Mouse (Mus musculus) MEL (cell line): ENCODE data around the gene Perp. TPM values are rescaled to one million over a fixed set of nuclear protein-coding genes. Genes with fewer than 3 reads are reported as not detected.

Experiments
- DNase-seq: peaks from one replicate; pipeline ENCODE4 v3.0.0; 2011; ENCODE audit warnings: low read depth, low spot score
- H3K27ac ChIP-seq: 2 replicates; pipeline ENCODE4 v1.5.1; 2012; ENCODE audit warnings: low read depth, mild to moderate bottlenecking, control low read depth, low read length, moderate library complexity; ENCODE audit not compliant: control insufficient read depth
- H3K27me3 ChIP-seq, 2 experiments: fragments of 150-350 bp in 1 of 2; sonication (generic) in 1 of 2; 2 replicates each; pipeline ENCODE4 v1.6.1; 2012; ENCODE audit warnings: low read length in 2 of 2, mild to moderate bottlenecking in 2 of 2, improper control_type of control experiment in 1 of 2, moderate library complexity in 1 of 2; ENCODE audit not compliant: insufficient read depth in 2 of 2, control insufficient read depth in 1 of 2
- H3K36me3 ChIP-seq, 2 experiments: 2 replicates each; pipeline ENCODE4 v1.6.1; 2012 to 2014; ENCODE audit warnings: low read length in 2 of 2, improper control_type of control experiment in 1 of 2, inconsistent platforms in 1 of 2, mild to moderate bottlenecking in 1 of 2; ENCODE audit not compliant: insufficient read depth in 2 of 2, control insufficient read depth in 1 of 2
- H3K4me1 ChIP-seq, 2 experiments: fragments of 150-350 bp in 1 of 2; sonication (generic) in 1 of 2; 2 replicates each; pipeline ENCODE4 v1.6.1; 2012; ENCODE audit warnings: low read length in 2 of 2, improper control_type of control experiment in 1 of 2, mild to moderate bottlenecking in 1 of 2; ENCODE audit not compliant: insufficient read depth in 2 of 2, control insufficient read depth in 1 of 2
- H3K4me3 ChIP-seq, 2 experiments: fragments of 150-350 bp in 1 of 2; sonication (generic) in 1 of 2; 2 replicates each; pipeline ENCODE4 v1.5.1; 2012; ENCODE audit warnings: low read depth in 2 of 2, low read length in 2 of 2, mild to moderate bottlenecking in 2 of 2, moderate library complexity in 2 of 2, control low read depth in 1 of 2, improper control_type of control experiment in 1 of 2; ENCODE audit not compliant: control insufficient read depth in 1 of 2, insufficient read depth in 1 of 2
- H3K79me2 ChIP-seq: 2 replicates; pipeline ENCODE4 v1.6.1; 2012; ENCODE audit warnings: mild to moderate bottlenecking, low read length, moderate library complexity; ENCODE audit not compliant: control insufficient read depth, poor library complexity, insufficient read depth
- H3K9ac ChIP-seq: 2 replicates; pipeline ENCODE4 v1.6.1; 2012; ENCODE audit warnings: low read depth, mild to moderate bottlenecking, control low read depth, low read length, moderate library complexity; ENCODE audit not compliant: control insufficient read depth, poor library complexity, severe bottlenecking
- H3K9me3 ChIP-seq: fragments of 150-350 bp; sonication (generic); replicated peaks from 2 replicates; pipeline ENCODE4 v1.6.1; 2012; ENCODE audit warnings: mild to moderate bottlenecking, low read length, improper control_type of control experiment, moderate library complexity; ENCODE audit not compliant: insufficient read depth
- CHD2 ChIP-seq: IDR thresholded peaks from 2 replicates; pipeline ENCODE4 v1.6.1; 2011; ENCODE audit warnings: low read length, improper control_type of control experiment
- EP300 ChIP-seq, 2 experiments: IDR thresholded peaks; 2 replicates each; pipeline ENCODE4 v1.6.1; 2011; ENCODE audit warnings: improper control_type of control experiment in 2 of 2, low read length in 2 of 2, low read depth in 1 of 2, mild to moderate bottlenecking in 1 of 2
- GATA1 ChIP-seq: IDR thresholded peaks from 2 replicates; pipeline ENCODE4 v1.6.1; 2011; ENCODE audit warnings: low read depth, low read length, improper control_type of control experiment
- HCFC1 ChIP-seq: IDR thresholded peaks from 2 replicates; pipeline ENCODE4 v1.6.1; 2012; ENCODE audit warnings: low read depth, mild to moderate bottlenecking, inconsistent platforms, low read length, improper control_type of control experiment, moderate library complexity
- JUND ChIP-seq: IDR thresholded peaks from 2 replicates; pipeline ENCODE4 v1.6.1; 2011; ENCODE audit warnings: low read depth, mild to moderate bottlenecking, improper control_type of control experiment, low read length
- MAX ChIP-seq: IDR thresholded peaks from 2 replicates; pipeline ENCODE4 v1.6.1; 2011; ENCODE audit warnings: low read length, improper control_type of control experiment
- MYB ChIP-seq: IDR thresholded peaks from 2 replicates; pipeline ENCODE4 v1.6.1; 2011; ENCODE audit warnings: mild to moderate bottlenecking, low read depth, low read length, improper control_type of control experiment
- MYC ChIP-seq: IDR thresholded peaks from 2 replicates; pipeline ENCODE4 v1.6.1; 2011; ENCODE audit warnings: low read depth, mild to moderate bottlenecking, low read length, improper control_type of control experiment, moderate library complexity
- NELFE ChIP-seq: IDR thresholded peaks from 2 replicates; pipeline ENCODE4 v1.6.1; 2011; ENCODE audit warnings: low read depth, low read length, improper control_type of control experiment
- POLR2A ChIP-seq, 2 experiments: IDR thresholded peaks; 2 replicates each; pipeline ENCODE4 v1.6.1; 2011 to 2012; ENCODE audit warnings: low read length in 2 of 2, mild to moderate bottlenecking in 2 of 2, control low read depth in 1 of 2, improper control_type of control experiment in 1 of 2, low read depth in 1 of 2, moderate library complexity in 1 of 2; ENCODE audit not compliant: control insufficient read depth in 1 of 2, insufficient read depth in 1 of 2, poor library complexity in 1 of 2
- POLR2AphosphoS2 ChIP-seq: IDR thresholded peaks from 2 replicates; pipeline ENCODE4 v1.6.1; 2011; ENCODE audit warnings: low read length, improper control_type of control experiment
- RAD21 ChIP-seq: IDR thresholded peaks from 2 replicates; pipeline ENCODE4 v1.6.1; 2011; ENCODE audit warnings: mild to moderate bottlenecking, low read depth, low read length, improper control_type of control experiment
- RCOR1 ChIP-seq: IDR thresholded peaks from 2 replicates; pipeline ENCODE4 v1.6.1; 2012; ENCODE audit warnings: low read depth, mild to moderate bottlenecking, inconsistent platforms, low read length, improper control_type of control experiment
- SMC3 ChIP-seq: IDR thresholded peaks from 2 replicates; pipeline ENCODE4 v1.6.1; 2011; ENCODE audit warnings: low read depth, low read length, improper control_type of control experiment
- TAL1 ChIP-seq: IDR thresholded peaks from 2 replicates; pipeline ENCODE4 v1.6.1; 2012; ENCODE audit warnings: mild to moderate bottlenecking, inconsistent platforms, low read length, moderate library complexity, mixed read lengths
- USF1 ChIP-seq: IDR thresholded peaks from 2 replicates; pipeline ENCODE4 v1.6.1; 2014; ENCODE audit warnings: low read depth, mild to moderate bottlenecking, inconsistent platforms, low read length, improper control_type of control experiment, moderate library complexity
- ZC3H11A ChIP-seq: IDR thresholded peaks from 2 replicates; pipeline ENCODE4 v1.6.1; 2012; ENCODE audit warnings: low read depth, mild to moderate bottlenecking, inconsistent platforms, low read length, improper control_type of control experiment
- ZNF384 ChIP-seq: IDR thresholded peaks from 2 replicates; pipeline ENCODE4 v1.6.1; 2012; ENCODE audit warnings: low read depth, mild to moderate bottlenecking, inconsistent platforms, low read length, improper control_type of control experiment
- polyA plus RNA-seq, 2 experiments: library from polyadenylated mRNA; stranded (reverse) in 1 of 2; unstranded in 1 of 2; fragments of >175 nt in 1 of 2; fragments of >200 nt in 1 of 2; gene quantifications; 2 replicates each; pipeline versions ENCODE4 v1.2.1 to v1.2.4; 2012; ENCODE audit warnings: low replicate concordance in 2 of 2, low read depth in 1 of 2; ENCODE audit not compliant: insufficient read length in 2 of 2, insufficient read depth in 1 of 2, missing spikeins in 1 of 2
- total RNA-seq: library from RNA; depleted of rRNA; stranded (reverse); fragments of 300-350 nt; gene quantifications from 2 replicates; pipeline ENCODE4 v1.2.3, GENCODE M21; 2012

The Perp gene
- total and polyA plus RNA-seq, 3 experiments = not detected

DNA sequence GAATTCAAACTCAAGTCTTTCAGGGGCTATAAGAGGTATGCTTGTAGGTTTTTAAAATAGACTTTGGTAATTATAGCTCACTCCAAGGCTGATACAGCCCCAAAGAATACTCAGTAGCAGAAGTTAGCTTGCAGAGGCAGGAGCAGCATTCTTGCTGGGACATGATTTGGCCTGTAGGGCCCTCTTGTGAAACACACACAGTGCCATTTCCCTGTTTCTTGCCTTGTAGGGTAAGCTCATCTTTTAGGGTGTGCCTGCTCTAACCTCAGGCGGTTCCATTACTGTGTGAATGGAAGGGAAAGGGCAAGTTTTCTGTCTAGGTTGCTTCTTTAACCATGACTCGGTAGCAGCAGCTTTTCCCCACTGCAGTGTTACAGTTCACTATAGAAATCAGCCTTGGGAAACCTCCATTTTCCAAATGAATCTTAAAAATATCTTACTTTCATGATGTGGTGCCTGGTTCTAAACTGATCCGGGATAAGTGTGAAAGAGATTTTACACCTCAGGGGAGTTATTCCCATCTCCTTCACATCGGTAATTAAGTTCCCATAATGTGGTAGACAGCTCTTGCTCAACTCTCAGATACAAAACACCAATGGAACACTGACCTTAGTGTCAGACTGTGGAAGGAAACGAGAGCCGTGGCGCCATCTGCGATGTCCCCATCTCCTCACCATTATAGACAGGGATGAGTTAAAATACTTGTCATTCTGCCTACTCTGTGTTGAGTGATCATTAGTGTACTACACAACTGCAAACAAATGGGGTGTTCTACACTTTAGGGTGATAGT, 1.8 kb downstream of the Perp start:
- H3K27ac ChIP-seq = no peak overlapping the region
- H3K4me3 ChIP-seq = no peak overlapping the region
- no peaks in the 10 kb centered on the region for H3K79me2 ChIP-seq
- H3K4me1 ChIP-seq = no peaks in the 10 kb centered on the region
- no peaks in the 10 kb centered on the region for H3K36me3 ChIP-seq
- TF ChIP-seq EP300 (IDR thresholded peaks at IDR 0.05; ENCODE audit: low read depth in 1 of 2, low read length in 2 of 2) (no peak), JUND (no peak), GATA1 (no peak), ZC3H11A (no peak), TAL1 (no peak), POLR2AphosphoS2 (no peak), NELFE (no peak), POLR2A (IDR thresholded peaks at IDR 0.05; ENCODE audit: control insufficient read depth in 1 of 2, insufficient read depth in 1 of 2, low read depth in 1 of 2, low read length in 2 of 2, poor library complexity in 1 of 2) (no peak), RAD21 (no peak), CHD2 (no peak), USF1 (no peak), SMC3 (no peak), MAX (no peak), MYC (no peak)
- no peak overlapping the region for H3K9ac ChIP-seq
- H3K9me3 ChIP-seq = no peaks in the 10 kb centered on the region
- H3K27me3 ChIP-seq = peaks cover 7 to 13% of the 10 kb centered on the region in 2 experiments; a peak in 3 of 4 replicates
- DNase-seq = no peak

DNA sequence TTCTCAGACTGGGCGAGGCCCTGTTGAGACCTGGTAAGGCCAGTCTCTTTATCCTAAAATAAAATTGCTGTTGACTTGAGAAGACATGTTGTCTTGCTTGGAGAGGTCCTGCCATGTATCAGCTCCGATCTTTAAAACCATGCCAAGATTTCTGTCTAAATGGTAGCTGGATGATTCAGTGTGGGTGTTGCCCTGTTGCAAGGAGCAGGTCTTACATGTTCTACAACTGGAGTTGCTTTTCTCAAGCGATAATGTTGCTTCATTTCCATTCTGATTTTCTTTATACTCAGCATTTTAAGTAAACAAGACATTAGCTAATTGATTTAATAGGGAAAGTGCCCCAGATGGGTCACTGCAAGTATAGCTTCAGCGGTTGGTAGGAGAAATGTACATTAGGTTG, 5.4 kb downstream of the Perp start:
- DNase-seq = no peak
- H3K9ac ChIP-seq = no peak overlapping the region
- H3K27ac ChIP-seq = no peak overlapping the region
- peaks cover 6 to 10% of the 10 kb centered on the region in 2 experiments; a peak in 3 of 4 replicates for H3K27me3 ChIP-seq
- H3K4me1 ChIP-seq = no peaks in the 10 kb centered on the region
- TF ChIP-seq MYB (no peak), RCOR1 (no peak), ZNF384 (no peak), HCFC1 (no peak), TAL1 (no peak), MAX (no peak)
- TF ChIP-seq, all 39 proteins: peak for 0
- Histone ChIP-seq H3K79me2 (no peaks in the 10 kb centered on the region), H3K36me3 (no peaks in the 10 kb centered on the region), H3K4me3 (no peak overlapping the region), H3K9me3 (no peaks in the 10 kb centered on the region)
